Mouse (Mus musculus) liver, postnatal 0 days (tissue): ENCODE results near the gene Ercc4. TPM values are rescaled to one million over a fixed set of nuclear protein-coding genes. Genes with fewer than 3 reads are reported as not detected.
"Not testable (repeated sequence)": the region's sequence is repeated elsewhere in the genome, so short reads cannot be mapped to it uniquely, and the experiment has no call there.

ENCODE experiments used
- ATAC-seq: fragments of 200-750 bp; cut with Nextera tagmentation; 2 replicates; pipeline ENCODE4 v1.8.0; 2017; ENCODE audit warnings: mild to moderate bottlenecking, moderate library complexity
- DNase-seq: peaks from one replicate; pipeline ENCODE4 v3.0.0-alpha.2; 2016
- H3K27ac ChIP-seq: fragments of 300-500 bp; sonication (generic); 2 replicates; pipeline ENCODE4 v1.5.1; 2014; ENCODE audit warnings: antibody characterized with exemption, moderate library complexity, mild to moderate bottlenecking, low read depth
- H3K27me3 ChIP-seq: fragments of 300-500 bp; sonication (generic); 2 replicates; pipeline ENCODE4 v1.6.1; 2014; ENCODE audit warnings: low read length, control low read depth, mixed read lengths; ENCODE audit not compliant: insufficient read depth
- H3K36me3 ChIP-seq: fragments of 300-500 bp; sonication (generic); replicated peaks from 2 replicates; pipeline ENCODE4 v1.6.1; 2014; ENCODE audit warnings: mild to moderate bottlenecking, control low read depth, low read length, moderate library complexity, mixed read lengths; ENCODE audit not compliant: insufficient read depth
- H3K4me1 ChIP-seq: fragments of 300-500 bp; sonication (generic); 2 replicates; pipeline ENCODE4 v1.6.1; 2014; ENCODE audit warnings: antibody characterized with exemption, mild to moderate bottlenecking, control low read depth; ENCODE audit not compliant: insufficient read depth
- H3K4me2 ChIP-seq: fragments of 300-500 bp; sonication (generic); 2 replicates; pipeline ENCODE4 v1.6.1; 2014; ENCODE audit warnings: low read depth, mild to moderate bottlenecking, low read length, moderate library complexity, mixed read lengths
- H3K4me3 ChIP-seq: fragments of 300-500 bp; sonication (generic); 2 replicates; pipeline ENCODE4 v1.5.1; 2014; ENCODE audit warnings: low read depth, low read length
- H3K9ac ChIP-seq: fragments of 300-500 bp; sonication (generic); replicated peaks from 2 replicates; pipeline ENCODE4 v1.6.1; 2014; ENCODE audit warnings: mild to moderate bottlenecking, moderate library complexity
- H3K9me3 ChIP-seq: fragments of 300-500 bp; sonication (generic); 2 replicates; pipeline ENCODE4 v1.6.1; 2016; ENCODE audit warnings: mild to moderate bottlenecking, control low read depth, low read length, mixed read lengths
- CTCF ChIP-seq: sonication (generic); IDR thresholded peaks from 2 replicates; pipeline ENCODE4 v1.5.1; 2016; ENCODE audit warnings: antibody characterized with exemption, low read depth
- EP300 ChIP-seq: IDR thresholded peaks from 2 replicates; pipeline ENCODE4 v1.6.1; 2016; ENCODE audit warnings: antibody characterized with exemption, low read depth, mild to moderate bottlenecking
- WGBS: fragments of 180-500 bp; shearing (Covaris S2); extraction: QIAGEN DNeasy Blood & Tissue Kit; methylation state at CpG from one replicate; pipeline ENCODE4 v1.1.7; 2014; ENCODE audit not compliant: insufficient replicate concordance; 5-methylcytosine and 5-hydroxymethylcytosine counted together
- polyA plus RNA-seq: library from polyadenylated mRNA; unstranded; fragments of >200 nt; fragmentation: Nextera tagmentation; extraction: Ambion mirVana; gene quantifications from 2 replicates; pipeline ENCODE4 v1.2.1, GENCODE M21; 2015

Gene Ercc4
- polyA plus RNA-seq, 1 experiment from 2014 or later = 3.2 TPM

DNA sequence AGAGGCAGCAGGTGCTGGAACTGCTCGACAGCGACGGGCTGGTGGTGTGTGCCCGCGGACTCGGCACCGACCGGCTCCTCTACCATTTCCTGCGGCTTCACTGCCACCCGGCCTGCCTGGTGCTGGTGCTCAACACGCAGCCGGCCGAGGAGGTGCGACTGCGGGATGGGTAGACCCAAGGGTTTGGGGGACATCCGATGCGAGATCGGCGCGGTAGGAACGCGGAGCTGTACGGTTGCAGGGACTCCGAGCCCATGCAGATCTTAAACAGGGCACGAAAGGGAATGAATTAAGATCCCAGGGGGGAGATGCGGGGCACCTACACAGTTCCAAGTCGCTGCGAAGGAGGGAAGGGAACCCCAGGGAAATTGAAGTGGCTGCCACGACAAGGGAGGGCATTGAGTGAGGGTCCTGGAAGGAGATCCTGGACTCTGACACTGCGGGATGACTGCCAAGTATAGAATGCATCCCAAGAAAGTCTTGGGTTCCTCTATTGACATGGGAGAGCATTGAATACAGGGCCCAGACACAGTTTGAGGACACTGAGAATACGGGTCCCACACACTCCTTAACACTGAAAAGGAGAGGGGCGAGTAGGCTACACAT, 609 bp downstream of the Ercc4 start:
- WGBS = under 1% methylated on average over 32 of the region's 32 CpGs
- H3K36me3 ChIP-seq = peaks cover 21% of the 10 kb centered on the region
- no peaks in the 10 kb centered on the region for H3K9me3 ChIP-seq
- peaks cover 11% of the 10 kb centered on the region for H3K4me1 ChIP-seq
- no peaks in the 10 kb centered on the region for H3K27me3 ChIP-seq
- H3K27ac ChIP-seq = peak overlapping the region; percentile 81
- no peak for TF ChIP-seq CTCF
- no peak for TF ChIP-seq EP300
- peak overlapping the region; percentile 83 for H3K4me3 ChIP-seq
- H3K4me2 ChIP-seq = peak overlapping the region; percentile 94
- H3K9ac ChIP-seq = peak overlapping the region; percentile 98
- no peak for DNase-seq
- ATAC-seq = peak; percentile 65

DNA sequence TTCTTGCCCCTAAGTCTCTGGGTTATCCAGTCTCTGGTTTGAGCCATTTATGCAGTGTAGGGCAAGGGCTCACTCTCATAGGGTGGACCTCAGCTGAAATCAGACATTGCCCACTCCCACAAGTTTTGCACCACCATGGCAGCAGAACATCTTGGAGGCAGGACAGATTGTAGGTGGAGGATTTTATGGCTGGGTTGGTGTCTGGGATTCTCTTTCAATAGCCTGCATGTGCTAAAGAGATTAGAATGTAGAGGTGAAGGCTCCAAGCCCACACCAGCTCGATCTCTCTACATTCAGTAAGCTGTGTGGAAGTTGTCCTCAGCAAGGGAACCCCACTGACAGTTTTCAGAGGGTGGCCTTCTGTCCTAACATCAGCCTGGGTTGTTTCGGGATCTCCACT, 5.3 kb downstream of the Ercc4 start:
- TF ChIP-seq CTCF (no peak), EP300 (no peak)
- Histone ChIP-seq H3K36me3 (peaks cover 26% of the 10 kb centered on the region), H3K9ac (no peak overlapping the region), H3K9me3 (no peaks in the 10 kb centered on the region), H3K4me2 (no peak overlapping the region), H3K4me1 (peaks cover 11% of the 10 kb centered on the region), H3K4me3 (no peak overlapping the region), H3K27me3 (no peaks in the 10 kb centered on the region), H3K27ac (no peak overlapping the region)
- no peak for DNase-seq
- 83% methylated on average over 2 of the region's 2 CpGs for WGBS
- ATAC-seq = no peak

DNA sequence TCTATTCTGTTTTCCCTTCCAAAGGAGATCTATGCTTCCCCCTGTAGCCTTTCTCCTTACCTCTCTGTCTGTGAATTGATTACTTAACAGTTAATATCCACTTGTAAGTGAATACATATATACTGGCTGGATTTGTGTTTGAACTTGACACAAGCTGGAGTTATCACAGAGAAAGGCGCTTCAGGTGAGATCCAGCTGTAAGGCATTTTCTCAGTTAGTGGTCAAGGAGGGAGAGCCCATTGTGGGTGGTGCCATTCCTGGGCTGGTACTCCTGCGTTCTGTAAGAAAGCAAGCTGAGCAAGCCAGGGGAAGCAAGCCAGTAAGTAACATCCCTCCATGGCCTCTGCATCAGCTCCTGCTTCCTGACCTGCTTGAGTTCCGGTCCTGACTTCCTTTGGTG, 6.0 kb downstream of the Ercc4 start:
- not testable (repeated sequence) for H3K27ac ChIP-seq, DNase-seq, H3K9ac ChIP-seq, H3K4me1 ChIP-seq, H3K4me3 ChIP-seq, H3K27me3 ChIP-seq, H3K9me3 ChIP-seq, H3K4me2 ChIP-seq, ATAC-seq
- H3K36me3 ChIP-seq = peaks cover 28% of the 10 kb centered on the region
- 83% methylated on average over 3 of the region's 3 CpGs for WGBS

DNA sequence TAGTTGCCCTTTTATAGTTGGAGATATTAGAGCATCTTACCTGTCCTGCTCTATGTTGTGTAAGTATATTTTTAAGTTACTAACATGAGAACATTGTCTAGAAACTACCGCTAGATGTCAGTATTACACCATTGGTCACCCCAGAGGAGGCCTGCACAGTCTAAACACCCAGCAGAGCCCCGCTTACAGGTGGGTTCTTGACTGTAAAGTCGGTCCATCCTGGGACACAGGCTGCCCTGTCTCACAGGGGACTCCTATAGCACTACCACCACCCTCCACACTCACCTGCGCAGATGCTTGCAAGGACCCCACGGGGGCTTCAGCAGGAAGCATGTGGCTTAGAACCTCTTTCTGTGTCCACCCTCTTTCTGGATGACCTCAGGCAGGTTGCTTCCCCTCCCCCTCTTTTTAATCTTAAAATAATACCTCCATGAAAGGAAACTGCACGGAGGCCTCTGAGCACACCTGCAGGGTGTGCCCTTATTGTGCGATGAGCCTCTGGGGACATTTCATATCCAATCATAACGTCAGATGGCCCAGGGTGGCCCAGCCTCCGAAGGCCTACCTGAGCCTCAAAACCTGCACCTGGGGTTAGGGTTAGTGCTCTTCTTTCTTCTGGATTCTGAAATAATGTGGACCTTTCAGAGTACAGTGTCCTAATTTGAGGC, 7.9 kb downstream of the Ercc4 start:
- ATAC-seq = peak; percentile 60
- WGBS = 62% methylated on average over 9 of the region's 9 CpGs
- H3K4me3 ChIP-seq = no peak overlapping the region
- H3K4me1 ChIP-seq = no peaks in the 10 kb centered on the region
- H3K4me2 ChIP-seq = no peak overlapping the region
- peaks cover 19% of the 10 kb centered on the region for H3K36me3 ChIP-seq
- no peak overlapping the region for H3K27ac ChIP-seq
- H3K9me3 ChIP-seq = no peaks in the 10 kb centered on the region
- H3K9ac ChIP-seq = no peak overlapping the region
- no peaks in the 10 kb centered on the region for H3K27me3 ChIP-seq
- peak; percentile 33 for DNase-seq
- TF ChIP-seq EP300 = no peak
- peak; percentile 72 for TF ChIP-seq CTCF

DNA sequence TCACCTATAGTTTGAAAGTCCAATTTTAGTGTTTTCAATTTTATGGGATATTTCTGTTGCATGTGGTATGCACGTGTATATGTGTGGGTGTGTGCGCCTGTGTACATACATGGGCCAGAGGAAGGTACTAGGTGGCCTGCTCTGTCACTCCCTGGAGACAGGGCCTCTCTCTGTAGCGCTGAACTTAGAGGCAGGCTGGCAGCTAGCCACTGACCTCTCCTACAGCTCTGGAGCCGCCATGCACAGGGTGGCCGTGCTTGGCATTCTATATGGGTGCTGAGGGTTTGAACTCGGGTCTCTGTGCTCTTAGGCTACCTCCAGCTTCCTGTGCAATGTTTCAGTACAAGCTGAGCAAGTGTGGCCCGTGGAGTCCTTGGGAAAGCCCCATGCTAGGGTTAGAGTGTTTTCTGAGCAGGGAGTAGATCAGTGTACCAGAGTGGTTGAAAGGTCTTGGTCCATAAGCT, 8.5 kb downstream of the Ercc4 start:
- Histone ChIP-seq H3K4me3 (no peak overlapping the region), H3K27ac (no peak overlapping the region), H3K27me3 (no peaks in the 10 kb centered on the region), H3K9me3 (no peaks in the 10 kb centered on the region), H3K4me1 (no peaks in the 10 kb centered on the region), H3K9ac (no peak overlapping the region), H3K36me3 (peaks cover 19% of the 10 kb centered on the region), H3K4me2 (no peak overlapping the region)
- DNase-seq = no peak
- no peak for ATAC-seq
- TF ChIP-seq CTCF (no peak), EP300 (no peak)
- WGBS = 83% methylated on average over 7 of the region's 7 CpGs

DNA sequence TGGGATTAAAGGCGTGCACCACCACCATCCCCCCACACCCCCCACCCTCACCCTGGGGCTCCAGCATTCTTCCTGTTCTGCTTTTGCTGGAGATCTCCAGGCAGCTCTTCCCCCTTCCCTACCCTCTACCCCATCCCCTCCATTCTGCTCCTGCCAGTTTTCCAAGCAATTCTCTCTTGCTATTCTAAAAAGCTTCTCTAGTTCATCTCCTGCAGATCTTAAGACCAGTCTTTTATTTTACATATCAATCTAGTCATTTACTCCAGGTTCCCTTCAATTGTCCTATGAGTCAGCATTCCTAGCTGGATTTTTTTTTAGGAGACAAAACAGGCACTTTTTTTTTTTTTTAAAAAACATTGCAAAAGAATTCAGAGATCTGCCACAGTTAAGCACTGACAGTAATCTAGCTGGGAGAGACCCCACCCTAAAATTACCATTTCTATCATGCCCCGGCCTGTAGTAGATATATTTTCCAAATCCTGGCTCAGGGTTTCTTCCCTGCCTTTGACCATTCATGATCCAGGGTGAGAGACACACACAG, 9.3 kb downstream of the Ercc4 start:
- TF ChIP-seq EP300 (no peak), CTCF (no peak)
- Histone ChIP-seq H3K4me2 (no peak overlapping the region), H3K27ac (no peak overlapping the region), H3K27me3 (no peaks in the 10 kb centered on the region), H3K4me3 (no peak overlapping the region), H3K9me3 (no peaks in the 10 kb centered on the region), H3K36me3 (peaks cover 19% of the 10 kb centered on the region), H3K9ac (no peak overlapping the region), H3K4me1 (no peaks in the 10 kb centered on the region)
- DNase-seq = no peak
- 65% methylated on average over 2 of the region's 2 CpGs for WGBS
- ATAC-seq = no peak
